Mouse (Mus musculus): ENCODE results near the gene Evx1.

The Evx1 gene

DNA sequence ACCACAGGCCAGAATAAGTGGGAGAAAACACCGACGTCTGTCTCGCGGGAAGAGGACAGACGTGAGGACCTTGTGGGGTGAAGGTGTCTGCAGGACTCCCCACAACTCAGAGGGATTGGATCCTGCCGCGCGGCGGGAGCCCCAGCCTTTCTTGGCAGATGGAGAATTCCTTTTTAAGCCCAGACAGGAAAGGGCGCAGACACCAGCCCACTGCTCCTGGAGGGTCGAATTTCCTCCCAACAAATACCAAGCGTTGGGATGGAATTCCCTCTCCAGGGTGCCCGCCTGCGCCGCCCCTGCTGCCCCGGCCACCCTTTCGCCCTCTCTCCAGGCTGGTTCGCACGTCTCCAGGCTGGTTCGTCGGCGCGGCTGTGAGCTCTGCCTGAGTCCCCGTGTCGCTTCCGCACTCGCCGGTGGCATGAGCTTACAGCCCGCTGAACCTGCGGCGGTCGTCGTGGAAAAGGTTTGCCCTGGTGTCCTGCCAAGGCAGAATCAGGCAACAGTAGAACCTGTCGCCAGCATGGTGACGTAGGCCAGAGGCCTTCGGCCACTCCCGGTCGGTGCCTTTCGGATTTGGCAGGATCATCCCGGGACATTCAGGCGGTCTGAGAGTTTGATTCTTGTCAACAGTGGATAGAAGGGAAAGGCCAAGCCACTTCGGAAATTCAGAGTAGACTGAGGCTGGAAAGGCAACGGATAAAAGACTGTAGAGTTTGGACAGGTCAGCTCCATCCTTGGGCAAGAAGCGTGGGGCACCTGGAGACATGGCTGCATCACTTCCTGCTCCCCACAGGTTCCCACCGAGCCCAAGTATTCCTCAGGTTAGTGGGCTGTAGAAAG, 22.1 kb upstream of the Evx1 start:
- no peak for DNase-seq (ENCODE audit: low spot score)

GRCm38 (mm10) chr6:52292328-52292727, 21.0 kb upstream of the Evx1 start:
- DNase-seq (ENCODE audit: low spot score), result no peak

DNA sequence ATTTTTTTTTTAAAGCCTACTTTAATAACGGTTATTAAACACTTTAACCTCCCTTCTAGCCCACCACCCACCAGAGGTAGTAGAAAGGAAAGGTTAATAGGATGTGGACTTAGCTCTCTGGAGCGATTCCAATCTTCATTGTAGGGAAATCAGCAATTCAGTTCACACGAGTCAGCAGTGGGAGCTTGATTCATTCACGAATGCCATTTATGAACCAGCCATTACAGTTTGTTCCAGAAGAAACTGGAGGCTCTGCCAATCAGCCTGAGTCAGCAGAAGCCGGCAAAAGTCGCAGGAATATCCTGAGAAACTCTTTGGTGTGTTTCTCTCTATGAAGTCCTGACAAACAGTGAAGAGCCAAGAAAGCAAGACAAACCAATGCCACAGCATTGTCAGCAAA, 18.7 kb upstream of the Evx1 start:
- no peak for DNase-seq (ENCODE audit: low spot score)

- DNase-seq (ENCODE audit: low spot score), result no peak
These were observed 14.8 kb upstream of the Evx1 start for GRCm38 (mm10) chr6:52298511-52298910.

- no peak for DNase-seq (ENCODE audit: low spot score)
These were observed 12.5 kb upstream of the Evx1 start for GRCm38 (mm10) chr6:52300806-52301205.

DNA sequence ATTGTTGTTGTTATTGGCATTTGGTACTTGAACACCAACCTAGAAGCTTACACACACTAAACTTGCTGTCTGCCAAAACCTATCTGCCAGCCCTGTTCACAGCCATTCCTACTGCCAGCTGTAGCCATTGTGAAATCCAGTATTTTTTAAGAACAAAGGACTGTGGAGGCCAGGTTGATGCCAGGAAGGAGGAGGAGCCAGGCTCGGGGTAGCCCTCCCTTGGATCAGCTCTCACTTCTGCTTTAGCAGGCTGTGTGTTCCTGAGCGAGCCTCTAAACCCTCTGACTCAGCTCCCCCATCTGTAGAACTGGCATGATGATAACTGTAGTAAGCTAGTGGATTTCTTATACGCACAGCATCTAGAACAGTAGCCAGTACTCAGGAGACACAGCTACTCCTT, 9.9 kb upstream of the Evx1 start:
- DNase-seq (ENCODE audit: low spot score), result no peak

- DNase-seq (ENCODE audit: low spot score), result no peak
These were observed 7.4 kb upstream of the Evx1 start for GRCm38 (mm10) chr6:52305877-52306389.

DNA sequence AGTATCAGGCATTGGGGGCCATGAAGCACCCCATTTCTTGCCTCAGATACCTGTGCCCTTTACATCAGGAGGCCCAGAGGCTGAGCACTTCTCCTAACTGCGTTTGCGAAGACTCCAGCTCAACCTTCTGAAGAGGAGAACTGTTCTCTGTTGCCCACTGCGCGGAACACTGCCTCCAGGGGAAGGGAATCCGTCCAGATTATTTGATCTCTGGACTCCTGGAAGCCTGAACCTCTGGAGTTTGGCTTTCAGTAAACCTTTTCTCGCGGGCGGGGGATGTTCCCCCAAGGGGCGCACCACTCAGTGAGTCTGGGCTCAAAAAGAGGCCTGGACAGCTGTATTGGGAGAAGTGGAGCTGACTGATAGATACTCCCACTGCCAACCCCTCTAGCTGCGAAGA, 3.5 kb upstream of the Evx1 start:
- no peak for DNase-seq (ENCODE audit: low spot score)

DNA sequence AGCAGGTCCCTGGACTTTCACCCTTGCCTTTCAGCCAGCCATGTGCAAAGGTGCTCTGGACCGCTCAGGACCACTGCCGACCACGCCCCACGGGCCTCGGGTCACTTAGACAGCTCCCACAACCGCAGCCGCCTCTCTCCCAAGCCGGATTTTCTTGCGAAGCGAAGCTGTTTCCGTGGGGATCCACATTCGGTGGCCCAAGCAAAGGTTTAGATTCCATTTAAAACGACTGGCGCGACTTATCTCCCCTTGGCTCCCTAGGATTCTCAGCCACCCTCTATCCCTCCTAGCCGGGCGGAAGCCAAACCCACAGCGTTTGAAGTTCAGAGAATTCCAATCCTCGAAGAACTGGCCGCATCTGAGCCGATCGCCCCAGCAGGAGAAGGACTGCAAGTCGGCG, 2.9 kb upstream of the Evx1 start:
- DNase-seq (ENCODE audit: low spot score), result no peak

DNA sequence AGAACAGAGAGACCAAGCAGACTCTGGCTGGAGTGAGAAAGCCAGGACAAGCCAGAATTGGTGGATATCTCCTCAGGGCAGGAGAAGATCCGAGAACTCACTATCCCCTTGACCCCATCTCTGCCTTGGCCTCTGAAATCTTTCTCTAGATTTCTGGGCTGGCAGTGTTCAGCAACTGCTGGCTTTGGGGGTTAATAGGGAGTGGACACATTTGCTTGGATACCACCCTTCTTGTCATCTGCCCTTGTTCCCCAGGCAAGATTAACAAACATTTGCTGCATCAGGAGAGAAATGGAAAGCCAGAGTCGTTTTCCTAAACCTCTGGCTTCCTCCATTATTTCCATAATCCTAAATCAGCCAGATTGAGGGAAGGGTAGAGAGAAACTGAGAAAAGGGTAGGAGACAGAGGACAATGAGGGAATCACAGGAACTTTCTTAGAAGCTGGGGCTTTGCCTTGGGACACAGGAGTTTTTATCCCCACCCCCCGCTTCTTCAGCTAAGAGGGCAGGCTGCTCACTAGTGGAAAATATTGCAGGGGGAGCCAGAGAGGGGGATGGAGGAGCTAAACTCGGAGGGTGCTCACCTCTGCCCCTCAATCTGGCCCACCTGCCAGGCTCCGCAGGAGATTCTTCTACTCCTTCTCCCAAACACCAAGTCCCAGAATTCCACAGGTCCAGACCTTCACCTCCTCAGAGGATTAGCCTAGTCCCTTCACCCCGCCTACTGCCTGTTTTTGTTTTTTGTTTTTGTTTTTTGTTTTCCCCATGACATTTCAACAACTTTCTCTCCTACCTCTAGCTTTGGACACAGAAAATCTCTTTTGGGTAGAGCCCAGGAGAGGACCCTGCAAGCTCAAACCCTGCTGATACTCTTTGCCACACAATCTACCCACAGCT, 1.4 kb upstream of the Evx1 start:
- DNase-seq (ENCODE audit: low spot score), result no peak

DNA sequence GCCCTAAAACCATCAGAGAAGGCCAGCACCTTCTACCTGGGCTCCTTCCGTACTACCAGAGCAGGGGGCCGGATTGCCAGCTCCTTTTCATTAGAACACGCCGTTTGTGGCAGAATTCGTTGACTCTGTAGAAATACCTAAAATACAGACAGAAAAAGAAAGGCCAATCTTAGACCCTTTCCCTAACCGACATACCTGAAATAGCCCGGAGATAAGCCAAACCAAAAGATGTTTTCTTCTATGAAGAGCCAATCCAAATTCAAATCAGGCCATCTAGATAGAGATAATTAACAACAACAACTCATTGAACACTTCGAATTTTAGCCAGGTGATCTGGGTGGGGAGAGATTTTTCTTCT, 761 bp upstream of the Evx1 start:
- DNase-seq (ENCODE audit: low spot score), result no peak

DNA sequence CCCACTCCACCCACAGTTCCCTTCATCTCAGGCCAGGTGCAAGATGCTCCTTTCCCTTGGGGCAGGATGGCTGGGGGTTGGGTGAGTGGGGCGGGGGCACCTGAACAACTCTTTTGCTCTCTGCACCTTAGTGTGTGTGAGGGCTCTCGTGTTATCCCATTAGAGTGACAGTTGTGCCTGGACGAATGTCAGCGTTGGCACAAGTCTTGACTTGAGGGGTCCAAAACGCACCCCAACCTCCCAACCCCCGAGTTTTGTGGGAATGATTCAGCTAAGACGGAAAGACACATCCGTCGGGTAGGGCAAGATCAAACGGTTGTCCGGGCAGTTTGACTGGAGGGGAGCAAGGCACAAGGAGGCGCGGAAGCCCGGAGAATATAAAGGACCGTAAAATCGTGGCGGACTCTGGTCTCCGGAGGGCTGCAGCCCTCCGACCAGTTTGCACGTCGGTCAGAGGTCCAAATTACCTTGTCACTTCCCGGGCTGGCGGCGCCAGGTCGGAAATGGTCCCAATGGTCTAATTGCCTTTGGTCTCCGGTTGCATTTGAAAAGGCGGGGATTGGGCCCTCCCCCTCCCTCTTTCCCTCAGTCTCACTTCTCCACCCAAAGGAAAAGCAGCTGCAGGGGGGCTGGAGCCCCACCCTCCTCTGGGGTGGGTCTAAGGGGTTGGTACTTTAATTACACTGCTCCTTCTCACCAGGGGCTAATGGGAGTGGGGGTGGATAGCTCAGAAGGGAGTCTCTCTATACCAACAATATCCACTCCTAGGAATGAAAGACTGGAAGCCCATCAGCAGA, 1.2 kb downstream of the Evx1 start:
- DNase-seq (ENCODE audit: low spot score), result no peak

DNA sequence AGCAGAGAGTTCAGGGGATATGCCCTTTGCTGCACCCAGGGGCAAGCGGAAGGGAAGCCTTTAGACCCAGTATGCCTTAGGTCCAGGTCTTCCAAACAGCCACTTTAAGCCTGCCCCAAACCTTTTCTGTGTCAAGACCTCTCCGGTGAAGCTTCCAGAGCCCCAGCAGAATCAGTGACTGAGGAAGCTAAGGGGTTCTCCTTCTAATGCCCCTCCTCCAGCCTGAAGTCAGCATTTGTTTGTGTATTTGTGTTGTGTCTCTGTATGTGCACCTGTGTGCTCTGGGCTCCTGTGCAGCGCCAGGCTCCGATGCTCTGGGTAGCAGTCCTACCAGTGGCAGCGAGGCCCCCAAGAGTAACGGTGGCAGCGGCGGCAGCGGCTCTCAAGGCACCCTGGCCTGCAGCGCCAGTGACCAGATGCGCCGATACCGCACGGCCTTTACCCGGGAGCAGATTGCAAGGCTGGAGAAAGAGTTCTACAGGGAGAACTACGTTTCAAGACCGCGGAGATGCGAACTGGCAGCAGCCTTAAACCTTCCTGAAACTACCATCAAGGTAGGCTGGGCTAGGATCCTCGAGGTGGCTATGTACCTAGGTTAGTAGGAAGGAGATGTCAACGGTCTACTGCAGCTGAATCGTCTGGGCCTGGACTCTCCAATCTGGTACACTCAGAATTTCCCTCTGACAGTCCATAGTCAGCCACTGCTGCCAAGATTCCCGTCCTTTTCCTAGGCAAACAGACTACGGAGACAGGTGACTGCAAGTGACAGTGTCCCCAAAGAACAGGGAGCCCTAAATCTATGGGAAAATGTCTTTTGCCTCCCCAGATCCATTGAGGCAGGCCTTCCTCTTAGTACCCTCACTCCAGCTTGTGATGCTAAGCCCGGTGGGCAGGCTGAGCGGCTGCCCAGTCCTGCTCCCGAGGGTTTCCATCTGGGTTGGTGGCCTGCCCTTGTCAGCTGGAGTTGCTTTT, 2.4 kb downstream of the Evx1 start:
- DNase-seq (ENCODE audit: low spot score), result no peak

GRCm38 (mm10) chr6:52316413-52317184, 3.3 kb downstream of the Evx1 start:
- no peak for DNase-seq (ENCODE audit: low spot score)

GRCm38 (mm10) chr6:52317461-52318180, 4.3 kb downstream of the Evx1 start:
- no peak for DNase-seq (ENCODE audit: low spot score)

- no peak for DNase-seq (ENCODE audit: low spot score)
These were observed 5.0 kb downstream of the Evx1 start for GRCm38 (mm10) chr6:52318271-52318670.

GRCm38 (mm10) chr6:52319956-52320690, 6.8 kb downstream of the Evx1 start:
- no peak for DNase-seq (ENCODE audit: low spot score)

- no peak for DNase-seq (ENCODE audit: low spot score)
These were observed 7.9 kb downstream of the Evx1 start for GRCm38 (mm10) chr6:52320966-52321825.

Data from c-Kit-positive CD71-positive TER-119-positive erythroid progenitor cells, embryonic 14.5 days (primary cell).